Comparison of ENCODE assay signal across 36 mouse cellular contexts in the genomic region with DNA sequence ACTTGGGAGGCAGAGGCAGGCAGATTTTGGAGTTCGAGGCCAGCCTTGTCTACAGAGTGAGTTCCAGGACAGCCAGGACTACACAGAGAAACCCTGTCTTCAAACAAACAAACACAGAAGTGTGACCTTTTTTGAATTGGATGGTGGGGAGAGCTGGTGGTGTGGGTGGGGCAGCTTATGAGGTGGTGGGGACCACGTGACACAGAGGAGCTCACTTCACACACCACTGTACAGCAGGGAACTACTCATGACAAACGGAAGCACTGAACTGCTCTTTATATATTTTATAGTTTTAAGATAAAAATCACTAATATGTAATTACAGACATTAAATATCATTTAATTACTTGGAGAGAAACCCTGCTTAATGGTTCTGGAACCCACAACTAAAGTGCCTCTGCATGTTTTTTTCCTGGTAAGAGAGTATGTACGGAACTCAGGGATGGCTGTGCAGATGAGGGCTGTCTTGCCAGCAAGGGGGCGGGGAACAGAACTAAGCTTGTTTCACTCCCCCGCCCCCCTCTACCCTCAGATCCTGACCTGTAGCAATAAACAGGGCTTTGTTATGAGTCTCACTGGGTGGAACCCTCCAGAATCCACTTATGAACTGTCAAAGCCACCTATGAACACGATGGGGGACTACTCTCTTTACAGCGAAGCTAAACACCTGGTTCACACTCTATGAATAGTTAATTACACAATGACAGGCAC. TPM values are rescaled to one million over a fixed set of nuclear protein-coding genes. Genes with fewer than 3 reads are reported as not detected.
DNase-seq lines count a peak whose midpoint lies in the region; ATAC-seq and TF ChIP-seq lines count a peak whose summit lies in the region.
"Had no signal": no experiment of that assay in that cellular context is flagged by ENCODE, and none has a peak within 500 bp of the region (broad histone marks: within the 10 kb centered on the region; RNA-seq: fewer than 3 reads in every experiment).

No protein-coding gene starts in this region.

- no peak overlapping the region for H3K27ac ChIP-seq in forebrain, embryonic 12.5 days
- H3K27ac ChIP-seq in forebrain, embryonic 16.5 days (ENCODE audit: low read length), result no peak overlapping the region
- H3K27ac ChIP-seq in neural tube, embryonic 14.5 days (ENCODE audit: low read depth, low read length), result no peak overlapping the region
- no peak overlapping the region for H3K27ac ChIP-seq in neural tube, embryonic 15.5 days (replicated peaks)
- H3K27ac ChIP-seq: embryonic facial prominence, embryonic 12.5 days; forebrain, embryonic 10.5 days; hindbrain, embryonic 10.5 days; hindbrain, embryonic 15.5 days; limb, embryonic 13.5 days had no signal

- H3K9ac ChIP-seq in forebrain, embryonic 12.5 days, result no peak overlapping the region
- no peak overlapping the region for H3K9ac ChIP-seq in forebrain, embryonic 16.5 days (replicated peaks; ENCODE audit: low read depth, low read length)
- H3K9ac ChIP-seq in neural tube, embryonic 14.5 days (replicated peaks; ENCODE audit: low read depth, low read length), result no peak overlapping the region
- no peak overlapping the region for H3K9ac ChIP-seq in neural tube, embryonic 15.5 days (replicated peaks)
- H3K9ac ChIP-seq: embryonic facial prominence, embryonic 12.5 days; forebrain, postnatal 0 days; hindbrain, embryonic 15.5 days; limb, embryonic 13.5 days had no signal

- TF ChIP-seq POLR2A in brain, embryonic 14.5 days (IDR thresholded peaks at IDR 0.05; ENCODE audit: borderline replicate concordance, extremely low read depth, insufficient read depth, insufficient read length, poor library complexity, severe bottlenecking), result no peak

- DNase-seq in layer of hippocampus, adult 11-12 months (ENCODE audit: low spot score), result peak; percentile 30
- no peak for DNase-seq in layer of hippocampus, adult 8-10 months (ENCODE audit: low spot score in 2 of 2)
- peak; percentile 18 for DNase-seq in brain, embryonic 14.5 days (ENCODE audit: low read depth)
- DNase-seq: adrenal gland, postnatal 36 days; cerebellum, adult 11-12 months; cerebellum, adult 9-11 months; embryo, embryonic 11 days; forebrain, postnatal 0 days; heart, postnatal 14 days; kidney, adult 9 months; kidney, postnatal 36 days; lung, postnatal 14 days; midbrain, embryonic 14.5 days; spleen, adult 18-20 months; thymus, postnatal 14 days had no signal

- ATAC-seq in forebrain, embryonic 12.5 days (ENCODE audit: low FRiP score), result 0 out of 2 replicates have a peak, but pooled peaks have one; percentile 51
- ATAC-seq in forebrain, embryonic 16.5 days, result no peak
- ATAC-seq in neural tube, embryonic 14.5 days (ENCODE audit: low read depth), result peak; percentile 21; the same call in 1 of the 2 replicates
- ATAC-seq in neural tube, embryonic 15.5 days (ENCODE audit: low FRiP score), result no peak
- ATAC-seq in erythroblast, adult 5-6 weeks (replicated peaks; ENCODE audit: low FRiP score, poor library complexity, severe bottlenecking), result no peak
- ATAC-seq: forebrain, postnatal 0 days; inflammation-experienced regulatory T-cells, adult 6 months; Patski had no signal

- H3K4me1 ChIP-seq in forebrain, embryonic 12.5 days, result 0 out of 2 replicates have a peak, but pooled peaks cover 3% of the 10 kb centered on the region
- no peaks in the 10 kb centered on the region for H3K4me1 ChIP-seq in forebrain, embryonic 16.5 days (replicated peaks; ENCODE audit: control insufficient read depth, insufficient read depth, low read length)
- H3K4me1 ChIP-seq in neural tube, embryonic 14.5 days (ENCODE audit: control insufficient read depth, insufficient read depth, low read length), result no peaks in the 10 kb centered on the region
- H3K4me1 ChIP-seq in neural tube, embryonic 15.5 days, result 0 out of 2 replicates have a peak, but pooled peaks cover 7% of the 10 kb centered on the region

- H3K27me3 ChIP-seq in forebrain, embryonic 12.5 days, result no peaks in the 10 kb centered on the region
- no peaks in the 10 kb centered on the region for H3K27me3 ChIP-seq in forebrain, embryonic 16.5 days (replicated peaks; ENCODE audit: control insufficient read depth, insufficient read depth, low read length)
- no peaks in the 10 kb centered on the region for H3K27me3 ChIP-seq in neural tube, embryonic 14.5 days (ENCODE audit: control insufficient read depth, insufficient read depth, low read length)
- H3K27me3 ChIP-seq in neural tube, embryonic 15.5 days (replicated peaks), result no peaks in the 10 kb centered on the region
- H3K27me3 ChIP-seq: embryonic facial prominence, embryonic 12.5 days; hindbrain, embryonic 15.5 days; limb, embryonic 13.5 days; Patski had no signal

- WGBS in forebrain, embryonic 12.5 days, result 80% methylated on average over 8 of the region's 8 CpGs
- WGBS in forebrain, embryonic 16.5 days, result 75% methylated on average over 8 of the region's 8 CpGs
- WGBS in neural tube, embryonic 14.5 days, result 62% methylated on average over 8 of the region's 8 CpGs
- WGBS in neural tube, embryonic 15.5 days, result 63% methylated on average over 8 of the region's 8 CpGs

- H3K9me3 ChIP-seq in forebrain, embryonic 12.5 days, result no peaks in the 10 kb centered on the region
- no peaks in the 10 kb centered on the region for H3K9me3 ChIP-seq in forebrain, embryonic 16.5 days (ENCODE audit: control insufficient read depth, low read length)
- H3K9me3 ChIP-seq in neural tube, embryonic 14.5 days (ENCODE audit: control insufficient read depth, low read length), result no peaks in the 10 kb centered on the region
- no peaks in the 10 kb centered on the region for H3K9me3 ChIP-seq in neural tube, embryonic 15.5 days (replicated peaks)
- H3K9me3 ChIP-seq: embryonic facial prominence, embryonic 12.5 days; forebrain, embryonic 10.5 days; G1E; hindbrain, embryonic 10.5 days; hindbrain, embryonic 15.5 days; limb, embryonic 13.5 days had no signal

- H3K4me2 ChIP-seq in forebrain, embryonic 12.5 days, result no peak overlapping the region
- H3K4me2 ChIP-seq in forebrain, embryonic 16.5 days (ENCODE audit: low read length), result no peak overlapping the region
- H3K4me2 ChIP-seq in neural tube, embryonic 14.5 days (ENCODE audit: low read depth, low read length), result no peak overlapping the region
- no peak overlapping the region for H3K4me2 ChIP-seq in neural tube, embryonic 15.5 days
- H3K4me2 ChIP-seq: embryonic facial prominence, embryonic 12.5 days; hindbrain, embryonic 15.5 days; limb, embryonic 13.5 days; liver, embryonic 11.5 days had no signal

- no peak overlapping the region for H3K4me3 ChIP-seq in forebrain, embryonic 12.5 days (replicated peaks)
- no peak overlapping the region for H3K4me3 ChIP-seq in forebrain, embryonic 16.5 days (replicated peaks; ENCODE audit: low read length)
- no peak overlapping the region for H3K4me3 ChIP-seq in neural tube, embryonic 14.5 days (ENCODE audit: low read depth, low read length)
- no peak overlapping the region for H3K4me3 ChIP-seq in neural tube, embryonic 15.5 days (replicated peaks)
- H3K4me3 ChIP-seq: embryonic facial prominence, embryonic 12.5 days; forebrain, embryonic 10.5 days; hindbrain, embryonic 10.5 days; hindbrain, embryonic 15.5 days; limb, embryonic 13.5 days had no signal

- H3K36me3 ChIP-seq in forebrain, embryonic 12.5 days (replicated peaks), result peaks cover 53% of the 10 kb centered on the region
- peaks cover 6% of the 10 kb centered on the region; the same call in 1 of the 2 replicates for H3K36me3 ChIP-seq in forebrain, embryonic 16.5 days (ENCODE audit: control insufficient read depth, insufficient read depth)
- H3K36me3 ChIP-seq in neural tube, embryonic 14.5 days (ENCODE audit: control insufficient read depth, insufficient read depth, low read length), result peaks cover 12% of the 10 kb centered on the region; the same call in 1 of the 2 replicates
- peaks cover 34% of the 10 kb centered on the region for H3K36me3 ChIP-seq in neural tube, embryonic 15.5 days

- TF ChIP-seq CTCF in brain, embryonic 14.5 days (IDR thresholded peaks at IDR 0.05; ENCODE audit: borderline replicate concordance, extremely low read depth, insufficient read depth, insufficient read length), result no peak

RNA-seq across cellular contexts. Expression of gene Rnf7, which starts 8.8 kb away (rescaled TPM):
- polyA plus RNA-seq in forebrain, embryonic 12.5 days (2016; fragmentation: Nextera tagmentation; extraction: Ambion mirVana), result 231 and 238 TPM in 2 replicates
- 179 TPM in 2 replicates for polyA plus RNA-seq in forebrain, embryonic 16.5 days (2015; fragmentation: Nextera tagmentation; extraction: Ambion mirVana)
- 10 to 100 TPM; 53.7 to 67.2 (median 60.0) TPM for total RNA-seq in layer of hippocampus, adult 8-10 months (2022)
- polyA plus RNA-seq in neural tube, embryonic 14.5 days (2014; fragmentation: Nextera tagmentation; extraction: Ambion mirVana), result 241 and 279 TPM in 2 replicates
- polyA plus RNA-seq in neural tube, embryonic 15.5 days (2015; fragmentation: Nextera tagmentation; extraction: Ambion mirVana), result 215 and 221 TPM in 2 replicates
- polyA plus RNA-seq in brain, embryonic 14.5 days (2012; rRNA removed), result 215 and 233 TPM in 2 replicates
- total RNA-seq in erythroblast, adult 5-6 weeks (2015; ENCODE audit: low replicate concordance), result 30.1 and 58.8 TPM in 2 replicates
- total RNA-seq in erythroblast, adult 5-6 weeks (2017; ENCODE audit: low replicate concordance), result 10.6 and 18.3 TPM in 2 replicates

RNA-seq across cellular contexts. Expression of gene Gm28729, which starts 55.4 kb away (rescaled TPM):
- 0.13 and 0.15 TPM in 2 replicates for polyA plus RNA-seq in forebrain, embryonic 12.5 days (2016; fragmentation: Nextera tagmentation; extraction: Ambion mirVana)
- 0.24 and 0.36 TPM in 2 replicates for polyA plus RNA-seq in forebrain, embryonic 16.5 days (2015; fragmentation: Nextera tagmentation; extraction: Ambion mirVana)
- total RNA-seq in layer of hippocampus, adult 8-10 months (2022), result under 1 TPM in 3 of 4 experiments, not detected in 1; 0.21 to 0.49 (median 0.23) TPM
- not detected in 2 replicates for polyA plus RNA-seq in neural tube, embryonic 14.5 days (2014; fragmentation: Nextera tagmentation; extraction: Ambion mirVana)
- not detected in 2 replicates for polyA plus RNA-seq in neural tube, embryonic 15.5 days (2015; fragmentation: Nextera tagmentation; extraction: Ambion mirVana)
- polyA plus RNA-seq in brain, embryonic 14.5 days (2012; rRNA removed), result 0.08 and 0.18 TPM in 2 replicates
- total RNA-seq in erythroblast, adult 5-6 weeks (2015; ENCODE audit: low replicate concordance), result not detected in 2 replicates
- not detected in 2 replicates for total RNA-seq in erythroblast, adult 5-6 weeks (2017; ENCODE audit: low replicate concordance)
- total RNA-seq: adrenal gland, postnatal 36 days; heart, adult 8-10 months; heart, postnatal 14 days; left cerebral cortex, postnatal 36 days; monocyte, adult 5-6 weeks; neutrophil, adult 5-6 weeks had no signal
- polyA plus RNA-seq: C2C12; embryonic facial prominence, embryonic 12.5 days; forebrain, embryonic 10.5 days; G1E; heart, embryonic 14.5 days; inflammation-experienced regulatory T-cells, adult 6 months; liver, embryonic 11.5 days; liver, embryonic 16.5 days; midbrain, embryonic 14.5 days; Patski had no signal

Comparison
In these comparisons a context has a peak if more than half of its experiments do, and no peak if none do; other contexts are left out.
1. ATAC-seq: peak in forebrain, embryonic 12.5 days (single experiment) and neural tube, embryonic 14.5 days (single experiment); none in forebrain, embryonic 16.5 days (single experiment), neural tube, embryonic 15.5 days (single experiment) and erythroblast, adult 5-6 weeks (single experiment).
2. DNase-seq: peak in layer of hippocampus, adult 11-12 months (single experiment) and brain, embryonic 14.5 days (single experiment); none in layer of hippocampus, adult 8-10 months (0 of 2).